Mouse (Mus musculus): ENCODE data around the gene Trf. TPM values are rescaled to one million over a fixed set of nuclear protein-coding genes. Genes with fewer than 3 reads are reported as not detected.

The Trf gene
- polyA plus RNA-seq, 1 experiment from 2014 or later, result 26.3 TPM

DNA sequence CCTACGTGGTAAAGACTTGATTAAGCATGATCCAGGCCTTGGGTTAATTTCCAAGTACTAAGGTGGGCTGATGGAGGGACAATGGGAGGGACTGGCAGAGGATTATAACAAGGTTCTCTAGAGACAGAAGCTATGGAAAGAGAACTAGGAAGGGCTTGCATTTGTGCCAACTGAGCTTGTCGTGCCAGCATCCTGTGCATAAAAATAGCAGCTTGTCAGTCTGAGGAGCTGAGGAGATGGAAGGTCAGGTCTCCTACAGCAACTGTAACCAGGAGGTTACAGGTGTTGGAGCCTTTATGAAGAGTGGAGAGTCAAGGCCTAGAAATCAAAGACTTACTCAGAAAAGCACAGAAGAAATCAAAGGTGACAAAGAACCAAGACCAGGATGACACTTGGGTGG, 16.6 kb downstream of the Trf start:
- Histone ChIP-seq H3K36me3 (no peaks in the 10 kb centered on the region), H3K4me3 (no peak overlapping the region), H3K9me3 (no peaks in the 10 kb centered on the region), H3K27ac (no peak overlapping the region), H3K4me1 (peaks cover 9% of the 10 kb centered on the region; the same call in 1 of the 2 replicates), H3K9ac (no peak overlapping the region), H3K4me2 (replicated peaks) (no peak overlapping the region), H3K27me3 (replicated peaks) (no peaks in the 10 kb centered on the region)
- ATAC-seq (ENCODE audit: low FRiP score, low read depth), result no peak
- 83% methylated on average over 2 of the region's 2 CpGs for WGBS

DNA sequence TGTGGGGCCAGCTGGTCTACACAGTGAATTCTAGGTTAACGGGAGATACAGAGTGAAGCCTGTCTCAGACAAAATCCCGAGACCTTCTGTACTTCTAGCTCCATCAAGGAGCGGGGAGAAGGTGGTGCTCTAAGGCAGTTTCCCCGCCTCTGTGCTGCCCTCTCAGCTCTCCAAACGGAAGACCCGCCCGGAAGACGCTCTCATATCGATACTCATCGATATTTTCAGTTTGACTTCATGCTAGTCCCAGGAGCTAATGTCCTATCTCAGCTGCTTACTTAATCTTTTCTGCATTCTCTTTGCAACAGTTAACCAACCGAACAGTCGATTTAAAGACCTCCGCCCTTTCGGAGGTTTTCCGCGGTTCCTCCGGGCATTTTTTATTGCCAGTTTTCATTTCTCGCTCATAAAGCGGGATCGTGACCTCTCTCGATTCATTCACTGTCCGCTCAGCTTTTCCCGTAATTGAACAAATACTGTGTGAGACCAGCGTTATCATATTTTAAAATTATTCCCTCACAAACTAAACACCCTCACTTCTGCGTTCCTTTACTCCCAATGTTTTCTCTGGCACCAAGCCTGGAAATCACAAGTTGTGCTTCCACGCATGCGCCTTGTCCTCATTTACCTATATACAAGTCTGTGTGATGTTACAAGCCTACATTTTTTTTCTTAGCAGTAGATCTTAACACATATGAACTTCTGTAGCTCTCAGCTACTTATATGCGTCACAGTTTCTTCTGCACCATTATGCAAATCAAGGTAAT, 17.4 kb downstream of the Trf start:
- 0 out of 2 replicates have a peak overlapping the region, but pooled peaks have one; percentile 3 for H3K4me3 ChIP-seq
- no peak for ATAC-seq (ENCODE audit: low FRiP score, low read depth)
- 71% methylated on average over 28 of the region's 28 CpGs for WGBS

GRCm38 (mm10) chr9:103208802-103209423, 21.3 kb downstream of the Trf start:
- H3K9me3 ChIP-seq, result no peaks in the 10 kb centered on the region
- H3K4me2 ChIP-seq (replicated peaks), result no peak overlapping the region
- peak; percentile 91 for ATAC-seq (ENCODE audit: low FRiP score, low read depth)
- no peak overlapping the region for H3K9ac ChIP-seq
- no peak overlapping the region for H3K4me3 ChIP-seq
- H3K27me3 ChIP-seq (replicated peaks), result no peaks in the 10 kb centered on the region
- peaks cover 9% of the 10 kb centered on the region; the same call in 1 of the 2 replicates for H3K4me1 ChIP-seq
- no peaks in the 10 kb centered on the region for H3K36me3 ChIP-seq
- 26% methylated on average over 6 of the region's 6 CpGs for WGBS
- no peak overlapping the region for H3K27ac ChIP-seq

More for the DNA sequence above, 17.4 kb downstream of the Trf start:
- H3K9ac ChIP-seq, result no peak overlapping the region
- H3K9me3 ChIP-seq, result no peaks in the 10 kb centered on the region
- no peaks in the 10 kb centered on the region for H3K36me3 ChIP-seq
- H3K4me2 ChIP-seq (replicated peaks), result 0 out of 2 replicates have a peak overlapping the region, but pooled peaks have one; percentile 7
- no peaks in the 10 kb centered on the region for H3K27me3 ChIP-seq (replicated peaks)
- no peak overlapping the region for H3K27ac ChIP-seq
- peaks cover 9% of the 10 kb centered on the region; the same call in 1 of the 2 replicates for H3K4me1 ChIP-seq

- H3K9ac ChIP-seq, result no peak overlapping the region
- peak overlapping the region; percentile 45 for H3K4me2 ChIP-seq (replicated peaks)
These were observed 22.4 kb downstream of the Trf start for GRCm38 (mm10) chr9:103207846-103208245.

DNA sequence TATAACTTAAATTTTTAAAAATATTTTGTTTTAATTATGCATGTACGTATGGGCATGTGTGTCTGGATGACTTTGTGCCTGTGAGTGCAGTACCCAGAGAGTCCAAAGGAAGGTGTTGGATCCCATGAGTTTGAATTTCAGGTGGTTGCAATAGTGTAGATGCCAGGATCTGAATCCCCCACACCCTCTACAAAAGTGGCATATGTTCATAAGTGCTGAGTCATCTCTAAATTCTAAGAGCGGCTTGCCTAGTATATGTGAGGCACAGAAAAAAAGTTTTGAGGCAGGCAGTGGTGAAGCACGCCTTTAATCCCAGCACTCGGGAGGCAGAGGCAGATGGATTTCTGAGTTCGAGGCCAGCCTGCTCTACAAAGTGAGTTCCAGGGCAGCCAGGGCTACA, 24.5 kb downstream of the Trf start:
- WGBS, result 97% methylated on average over 5 of the region's 5 CpGs
- H3K27me3 ChIP-seq (replicated peaks), result no peaks in the 10 kb centered on the region
- H3K4me3 ChIP-seq, result no peak overlapping the region
- ATAC-seq (ENCODE audit: low FRiP score, low read depth), result no peak
- H3K9ac ChIP-seq, result no peak overlapping the region
- no peaks in the 10 kb centered on the region for H3K36me3 ChIP-seq
- peaks cover 12% of the 10 kb centered on the region; the same call in 1 of the 2 replicates for H3K4me1 ChIP-seq
- no peaks in the 10 kb centered on the region for H3K9me3 ChIP-seq
- H3K4me2 ChIP-seq (replicated peaks), result no peak overlapping the region
- no peak overlapping the region for H3K27ac ChIP-seq

More at GRCm38 (mm10) chr9:103207846-103208245, 22.4 kb downstream of the Trf start:
- Histone ChIP-seq H3K27me3 (replicated peaks) (no peaks in the 10 kb centered on the region), H3K9me3 (no peaks in the 10 kb centered on the region), H3K27ac (no peak overlapping the region), H3K4me1 (peaks cover 9% of the 10 kb centered on the region; the same call in 1 of the 2 replicates), H3K4me3 (no peak overlapping the region), H3K36me3 (no peaks in the 10 kb centered on the region)
- ATAC-seq (ENCODE audit: low FRiP score, low read depth), result peak; percentile 71
- WGBS, result 9% methylated on average over 16 of the region's 16 CpGs

DNA sequence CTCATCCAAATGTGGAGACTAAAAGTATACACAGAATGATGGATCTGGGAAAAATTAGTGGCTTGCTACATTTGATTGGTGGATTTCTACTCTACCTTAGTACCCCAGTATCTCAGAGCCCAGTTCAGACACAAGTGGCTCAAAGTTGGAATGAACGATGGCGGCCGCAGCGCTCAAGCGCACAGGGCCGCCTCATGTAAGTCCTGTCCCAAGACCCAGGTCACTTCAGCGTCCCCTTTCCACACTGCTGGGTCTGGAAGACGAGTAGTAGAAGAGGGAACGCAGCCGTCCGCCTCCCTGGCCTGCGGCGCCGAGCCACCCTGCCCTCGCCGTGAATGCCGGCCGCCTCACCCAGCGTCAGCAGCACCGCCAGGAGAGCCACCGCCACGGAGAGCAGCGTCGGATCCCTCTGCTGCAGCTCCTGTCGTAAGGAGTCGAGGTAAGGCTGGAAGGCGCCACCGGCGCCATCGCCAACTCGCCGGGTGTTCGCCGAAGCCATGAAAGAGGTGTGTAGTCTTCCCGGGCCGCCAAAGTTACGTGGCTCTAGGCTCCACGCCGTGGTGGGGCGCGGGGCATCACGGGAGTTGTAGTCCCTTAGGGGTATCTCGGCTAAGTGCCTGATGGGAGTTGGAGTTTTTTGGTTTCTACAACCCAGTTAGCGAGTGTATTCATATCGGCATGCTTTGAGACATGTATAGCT, 28.5 kb downstream of the Trf start, which contains the start of gene Srprb:
Gene Srprb (minus strand): TSS at position 577 of the 700 bp plus-strand sequence.
- H3K36me3 ChIP-seq, result peaks cover 19% of the 10 kb centered on the region
- peak within 1 kb of the TSS; percentile 79 for H3K4me3 ChIP-seq
- under 1% methylated on average over 45 of the region's 45 CpGs for WGBS
- H3K27ac ChIP-seq, result no peak within 1 kb of the TSS
- H3K4me1 ChIP-seq, result peaks cover 3% of the 10 kb centered on the region; the same call in 1 of the 2 replicates
- no peaks in the 10 kb centered on the region for H3K27me3 ChIP-seq (replicated peaks)
- peak within 1 kb of the TSS; percentile 60 for H3K4me2 ChIP-seq (replicated peaks)
- H3K9me3 ChIP-seq, result no peaks in the 10 kb centered on the region
- H3K9ac ChIP-seq, result peak within 1 kb of the TSS; percentile 81
- peak; percentile 98 for ATAC-seq (ENCODE audit: low FRiP score, low read depth)

DNA sequence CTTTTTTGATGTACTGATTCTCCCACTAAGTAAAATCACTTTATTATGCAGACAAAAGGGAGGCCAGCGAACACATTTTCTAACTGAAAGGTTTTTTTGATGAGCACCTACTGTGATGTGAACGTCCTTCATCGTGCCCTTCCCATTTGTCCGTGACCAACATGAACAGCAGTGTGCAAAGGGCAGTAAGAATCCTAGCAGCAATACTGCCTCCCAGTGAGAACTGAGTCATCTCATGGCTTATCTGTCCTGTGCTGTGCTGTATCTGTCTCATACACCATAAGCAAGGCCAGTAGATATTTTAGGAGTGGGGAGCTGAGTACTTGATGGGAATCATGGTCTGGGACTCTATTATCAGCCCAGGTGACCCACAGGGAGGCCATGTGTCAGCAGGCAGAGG, 41.8 kb downstream of the Trf start:
- Histone ChIP-seq H3K4me1 (no peaks in the 10 kb centered on the region), H3K9me3 (no peaks in the 10 kb centered on the region), H3K9ac (no peak overlapping the region), H3K36me3 (peaks cover 50% of the 10 kb centered on the region), H3K27ac (no peak overlapping the region), H3K27me3 (replicated peaks) (no peaks in the 10 kb centered on the region), H3K4me2 (replicated peaks) (no peak overlapping the region), H3K4me3 (no peak overlapping the region)
- ATAC-seq (ENCODE audit: low FRiP score, low read depth), result no peak
- WGBS, result 82% methylated on average over 4 of the region's 4 CpGs

- ATAC-seq (ENCODE audit: low FRiP score, low read depth), result no peak
- Histone ChIP-seq H3K9ac (no peak overlapping the region), H3K36me3 (peaks cover 44% of the 10 kb centered on the region), H3K9me3 (no peaks in the 10 kb centered on the region), H3K4me3 (no peak overlapping the region), H3K4me2 (replicated peaks) (no peak overlapping the region), H3K27ac (no peak overlapping the region), H3K27me3 (replicated peaks) (no peaks in the 10 kb centered on the region), H3K4me1 (no peaks in the 10 kb centered on the region)
- 73% methylated on average over 9 of the region's 9 CpGs for WGBS
These were observed 43.5 kb downstream of the Trf start for GRCm38 (mm10) chr9:103186747-103187146.

DNA sequence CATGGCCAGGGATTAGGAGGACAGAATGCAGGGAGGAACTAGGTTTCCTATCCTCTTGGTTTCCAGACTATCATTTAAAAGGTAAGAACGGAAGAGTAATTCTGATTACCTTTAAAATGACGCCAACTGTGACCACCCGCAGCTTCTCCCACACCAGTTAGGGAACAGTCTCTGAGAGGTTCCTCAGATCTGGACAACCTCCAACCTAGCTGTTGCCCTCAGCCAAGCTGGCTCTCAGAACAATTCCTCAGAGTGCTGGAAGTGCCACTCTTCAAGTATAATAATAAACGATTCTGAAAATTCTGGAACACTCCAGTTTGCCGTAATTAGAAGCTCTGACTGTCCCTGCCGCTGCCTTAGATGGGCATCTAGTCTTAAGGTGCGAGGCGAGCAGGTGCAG, 44.3 kb downstream of the Trf start:
- no peak for ATAC-seq (ENCODE audit: low FRiP score, low read depth)
- Histone ChIP-seq H3K4me1 (peaks cover 2% of the 10 kb centered on the region; the same call in 1 of the 2 replicates), H3K9me3 (no peaks in the 10 kb centered on the region), H3K36me3 (peaks cover 43% of the 10 kb centered on the region), H3K4me2 (replicated peaks) (no peak overlapping the region), H3K27ac (no peak overlapping the region), H3K27me3 (replicated peaks) (no peaks in the 10 kb centered on the region), H3K9ac (no peak overlapping the region), H3K4me3 (no peak overlapping the region)
- 96% methylated on average over 8 of the region's 8 CpGs for WGBS

DNA sequence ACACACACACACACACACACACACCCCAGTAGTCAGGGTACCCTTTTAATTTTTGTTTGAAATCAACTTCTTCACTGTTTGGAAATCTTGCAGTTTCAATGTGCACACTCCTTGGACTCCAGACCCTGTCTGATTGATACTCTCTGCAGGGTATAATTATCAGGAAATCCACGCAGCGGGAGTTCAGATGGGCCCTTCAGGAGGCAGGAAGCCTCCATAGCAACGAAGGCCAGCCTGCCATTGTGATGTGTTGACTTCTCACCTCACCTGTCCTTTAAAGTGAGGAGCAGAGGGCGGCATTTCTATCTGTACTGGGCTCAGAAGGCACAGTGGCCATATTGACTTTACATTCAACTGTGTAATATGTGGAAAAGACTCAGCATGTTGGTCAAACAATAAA, 45.4 kb downstream of the Trf start:
- 80% methylated on average over 4 of the region's 4 CpGs for WGBS
- no peak overlapping the region for H3K4me2 ChIP-seq (replicated peaks)
- no peak overlapping the region for H3K4me3 ChIP-seq
- no peak overlapping the region for H3K27ac ChIP-seq
- H3K9ac ChIP-seq, result no peak overlapping the region
- H3K36me3 ChIP-seq, result peaks cover 32% of the 10 kb centered on the region
- peaks cover 13% of the 10 kb centered on the region for H3K4me1 ChIP-seq
- no peaks in the 10 kb centered on the region for H3K9me3 ChIP-seq
- no peaks in the 10 kb centered on the region for H3K27me3 ChIP-seq (replicated peaks)
- no peak for ATAC-seq (ENCODE audit: low FRiP score, low read depth)

- peaks cover 14% of the 10 kb centered on the region for H3K4me1 ChIP-seq
- H3K4me2 ChIP-seq (replicated peaks), result no peak overlapping the region
- no peak overlapping the region for H3K27ac ChIP-seq
- no peaks in the 10 kb centered on the region for H3K9me3 ChIP-seq
- WGBS, result 88% methylated on average over 8 of the region's 8 CpGs
- H3K36me3 ChIP-seq, result peaks cover 17% of the 10 kb centered on the region
- no peak overlapping the region for H3K9ac ChIP-seq
- no peak for ATAC-seq (ENCODE audit: low FRiP score, low read depth)
- no peak overlapping the region for H3K4me3 ChIP-seq
- no peaks in the 10 kb centered on the region for H3K27me3 ChIP-seq (replicated peaks)
These were observed 48.4 kb downstream of the Trf start for GRCm38 (mm10) chr9:103181886-103182285.
